Mouse (Mus musculus): ENCODE measurements around the gene Tmem259.

GRCm38 (mm10) chr10:79974668-79975067 lies 9.5 kb downstream of the Tmem259 start:
- no peak for TF ChIP-seq CTCF (IDR thresholded peaks at IDR 0.05; ENCODE audit: low read depth, low read length)
- no peak for TF ChIP-seq GATA1 (IDR thresholded peaks at IDR 0.05; ENCODE audit: borderline replicate concordance, low read length)
- no peak for TF ChIP-seq POLR2AphosphoS5 (IDR thresholded peaks at IDR 0.05; ENCODE audit: insufficient replicate concordance, low read depth, low read length)
